Mouse (Mus musculus) liver, embryonic 11.5 days (tissue): ENCODE data around the gene Klhl32. TPM values are rescaled to one million over a fixed set of nuclear protein-coding genes. Genes with fewer than 3 reads are reported as not detected.

Experiments
- ATAC-seq: fragments of 200-750 bp; cut with Nextera tagmentation; replicated peaks from 2 replicates; pipeline ENCODE4 v1.8.0; 2017; ENCODE audit warnings: moderate number of reproducible peaks, mild to moderate bottlenecking, moderate TSS enrichment, moderate library complexity; ENCODE audit not compliant: low FRiP score
- DNase-seq: peaks from one replicate; pipeline ENCODE4 v3.0.0-alpha.2; 2017; ENCODE audit warnings: low spot score
- H3K27ac ChIP-seq: fragments of 300-500 bp; sonication (generic); 2 replicates; pipeline ENCODE4 v1.5.1; 2014; ENCODE audit warnings: mild to moderate bottlenecking, low read depth, low read length, control low read depth
- H3K27me3 ChIP-seq: fragments of 300-500 bp; sonication (generic); replicated peaks from 2 replicates; pipeline ENCODE4 v1.6.1; 2014; ENCODE audit warnings: low read length, mixed read lengths; ENCODE audit not compliant: control insufficient read depth, insufficient read depth
- H3K36me3 ChIP-seq: fragments of 300-500 bp; sonication (generic); 2 replicates; pipeline ENCODE4 v1.6.1; 2014; ENCODE audit warnings: mild to moderate bottlenecking, low read length, moderate library complexity, mixed read lengths; ENCODE audit not compliant: control insufficient read depth, insufficient read depth
- H3K4me1 ChIP-seq: fragments of 300-500 bp; sonication (generic); replicated peaks from 2 replicates; pipeline ENCODE4 v1.6.1; 2014; ENCODE audit warnings: low read length, mixed read lengths; ENCODE audit not compliant: control insufficient read depth, insufficient read depth
- H3K4me2 ChIP-seq: fragments of 300-500 bp; sonication (generic); 2 replicates; pipeline ENCODE4 v1.6.1; 2014; ENCODE audit warnings: mild to moderate bottlenecking, control low read depth, moderate library complexity
- H3K4me3 ChIP-seq: fragments of 300-500 bp; sonication (generic); 2 replicates; pipeline ENCODE4 v1.5.1; 2014; ENCODE audit warnings: low read depth, low read length, control low read depth
- H3K9ac ChIP-seq: fragments of 300-500 bp; sonication (generic); 2 replicates; pipeline ENCODE4 v1.6.1; 2014; ENCODE audit warnings: low read depth, low read length, control low read depth
- H3K9me3 ChIP-seq: fragments of 300-500 bp; sonication (generic); 2 replicates; pipeline ENCODE4 v1.6.1; 2016; ENCODE audit warnings: low read length, inconsistent platforms, mixed read lengths; ENCODE audit not compliant: control insufficient read depth
- WGBS: fragments of 180-500 bp; shearing (Covaris S2); extraction: QIAGEN DNeasy Blood & Tissue Kit; methylation state at CpG from one replicate; pipeline ENCODE4 v1.1.7; 2014; 5-methylcytosine and 5-hydroxymethylcytosine counted together
- polyA plus RNA-seq: library from polyadenylated mRNA; unstranded; fragments of >200 nt; fragmentation: Nextera tagmentation; extraction: Ambion mirVana; gene quantifications from 2 replicates; pipeline ENCODE4 v1.2.1, GENCODE M21; 2014

The Klhl32 gene
- polyA plus RNA-seq, 1 experiment from 2014 or later, result 0.51 TPM

DNA sequence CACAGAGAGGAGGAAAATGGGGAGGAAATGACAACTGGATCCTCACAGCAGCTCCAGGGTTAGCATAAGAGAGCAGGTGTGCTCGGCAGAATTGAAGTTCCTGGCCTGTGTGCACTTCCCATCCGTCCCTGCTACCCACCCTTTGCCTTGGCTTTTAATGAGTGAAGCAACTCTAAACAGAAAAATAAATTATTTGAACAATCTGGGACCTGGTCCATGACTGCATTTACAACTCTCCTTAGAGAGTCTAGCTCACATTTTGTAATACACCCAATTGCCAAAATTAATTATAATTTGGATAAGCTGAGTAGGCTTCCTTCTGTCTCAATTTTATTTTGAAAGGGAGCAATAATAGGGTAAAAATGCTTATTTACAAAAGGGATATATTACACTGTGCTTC lies 49.6 kb downstream of the Klhl32 start:
- DNase-seq (no peak), ATAC-seq (no peak)
- H3K36me3 ChIP-seq, result no peaks in the 10 kb centered on the region
- H3K9ac ChIP-seq, result no peak overlapping the region
- no peaks in the 10 kb centered on the region for H3K9me3 ChIP-seq
- H3K4me1 ChIP-seq, result no peaks in the 10 kb centered on the region
- H3K27ac ChIP-seq, result no peak overlapping the region
- WGBS, result 61% methylated on average over 2 of the region's 2 CpGs
- H3K4me2 ChIP-seq, result no peak overlapping the region
- no peaks in the 10 kb centered on the region for H3K27me3 ChIP-seq
- H3K4me3 ChIP-seq, result no peak overlapping the region

DNA sequence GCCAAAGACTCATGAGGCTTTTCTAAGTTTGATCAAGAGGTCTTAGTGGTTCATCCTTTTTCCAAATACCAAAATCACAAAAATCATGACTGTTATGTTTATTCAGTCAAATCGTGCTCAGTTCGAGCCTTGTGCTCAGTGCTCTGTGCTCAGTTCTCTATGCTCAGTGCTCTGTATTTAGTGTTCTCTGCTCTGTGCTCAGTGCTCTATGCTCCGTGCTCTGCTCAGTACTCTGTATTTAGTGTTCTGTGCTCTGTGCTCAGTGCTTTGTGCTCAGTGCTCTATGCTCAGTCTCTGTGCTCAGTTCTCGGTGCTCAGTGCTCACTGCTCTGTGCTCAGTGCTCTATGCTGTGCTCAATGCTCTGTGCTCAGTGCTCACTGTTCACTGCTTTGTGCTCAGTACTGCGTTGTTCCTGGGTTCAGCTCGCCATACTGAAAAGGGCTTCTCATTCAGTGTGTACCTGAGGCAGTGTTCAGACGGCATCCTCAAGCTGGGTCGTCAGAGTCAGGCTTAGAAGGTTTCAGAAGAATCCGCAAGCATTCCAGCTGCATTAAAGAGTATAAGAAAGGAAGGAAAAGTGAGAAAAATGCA lies 50.5 kb downstream of the Klhl32 start:
- no peak overlapping the region for H3K9ac ChIP-seq
- no peak overlapping the region for H3K4me2 ChIP-seq
- H3K4me1 ChIP-seq, result no peaks in the 10 kb centered on the region
- no peaks in the 10 kb centered on the region for H3K27me3 ChIP-seq
- 76% methylated on average over 9 of the region's 9 CpGs for WGBS
- H3K36me3 ChIP-seq, result no peaks in the 10 kb centered on the region
- ATAC-seq, result no peak
- DNase-seq, result no peak
- no peaks in the 10 kb centered on the region for H3K9me3 ChIP-seq
- no peak overlapping the region for H3K4me3 ChIP-seq
- H3K27ac ChIP-seq, result no peak overlapping the region

DNA sequence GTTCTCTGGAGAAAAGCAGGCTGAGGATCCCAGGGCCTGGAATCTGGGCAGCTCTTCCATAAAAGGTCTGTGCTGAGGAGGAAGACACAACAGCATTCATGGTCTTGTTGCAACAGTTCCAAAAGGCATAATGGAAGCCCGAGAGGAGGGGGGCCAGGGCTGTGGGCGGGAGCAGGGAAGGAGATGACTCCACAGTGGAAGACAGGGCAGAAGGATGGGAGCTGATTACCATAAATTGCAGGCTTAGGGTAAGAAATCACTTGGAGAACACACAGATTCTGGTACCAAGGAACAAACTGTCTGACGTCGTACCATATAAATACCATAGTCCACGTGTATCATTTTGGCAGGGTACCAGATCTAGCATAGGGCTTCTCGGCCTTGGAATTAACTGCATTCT lies 51.9 kb downstream of the Klhl32 start:
- no peak overlapping the region for H3K9ac ChIP-seq
- H3K4me3 ChIP-seq, result no peak overlapping the region
- no peak overlapping the region for H3K27ac ChIP-seq
- H3K4me2 ChIP-seq, result no peak overlapping the region
- no peaks in the 10 kb centered on the region for H3K4me1 ChIP-seq
- no peaks in the 10 kb centered on the region for H3K27me3 ChIP-seq
- 81% methylated on average over 6 of the region's 6 CpGs for WGBS
- H3K36me3 ChIP-seq, result no peaks in the 10 kb centered on the region
- ATAC-seq (no peak), DNase-seq (no peak)
- H3K9me3 ChIP-seq, result no peaks in the 10 kb centered on the region

DNA sequence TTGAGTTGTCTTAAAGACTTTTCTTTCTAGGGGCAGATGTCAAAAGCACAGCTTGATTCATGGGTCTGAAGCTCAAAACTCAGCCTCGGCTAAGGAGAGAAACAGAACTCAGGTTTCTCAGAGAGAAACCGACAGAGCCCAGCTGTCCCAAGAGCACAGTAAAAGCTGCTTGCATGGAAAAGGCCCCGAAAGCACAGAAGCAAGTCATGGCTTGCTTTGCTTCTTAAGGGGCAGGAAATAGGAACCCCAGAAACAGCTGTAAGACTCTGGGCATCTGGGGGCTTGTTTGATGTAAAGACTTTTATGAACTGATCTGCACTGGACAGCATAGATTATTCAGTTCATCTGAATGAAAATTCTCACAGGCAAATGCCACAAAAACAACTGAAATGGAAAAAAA lies 53.1 kb downstream of the Klhl32 start:
- H3K36me3 ChIP-seq, result no peaks in the 10 kb centered on the region
- ATAC-seq, result no peak
- WGBS, result 63% methylated on average over 3 of the region's 3 CpGs

DNA sequence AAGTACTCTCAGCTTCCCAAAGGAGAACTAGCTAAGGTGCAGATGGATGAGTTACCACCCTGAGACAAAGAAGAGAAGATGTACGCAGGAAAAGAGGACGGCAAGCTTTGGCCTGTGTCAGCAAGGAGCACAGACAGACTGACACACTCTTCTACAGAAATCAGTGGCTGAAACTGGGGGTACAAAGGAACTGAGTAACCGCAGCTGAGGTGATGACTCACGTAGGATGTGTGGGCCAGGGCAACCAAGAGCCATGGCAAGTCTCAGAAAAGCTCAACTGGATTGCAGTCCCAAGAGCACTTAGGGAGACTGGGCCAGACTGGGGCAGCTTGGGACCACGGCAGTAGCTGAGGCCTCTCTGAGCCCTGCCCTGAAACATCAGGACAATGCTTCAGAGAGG lies 53.6 kb downstream of the Klhl32 start:
- Histone ChIP-seq H3K27ac (no peak overlapping the region), H3K9ac (no peak overlapping the region), H3K9me3 (no peaks in the 10 kb centered on the region), H3K36me3 (no peaks in the 10 kb centered on the region), H3K27me3 (no peaks in the 10 kb centered on the region), H3K4me1 (no peaks in the 10 kb centered on the region), H3K4me2 (no peak overlapping the region), H3K4me3 (no peak overlapping the region)
- DNase-seq, result no peak
- no peak for ATAC-seq
- WGBS, result 71% methylated on average over 5 of the region's 5 CpGs

More for the DNA sequence above, 53.1 kb downstream of the Klhl32 start:
- H3K4me1 ChIP-seq, result no peaks in the 10 kb centered on the region
- no peaks in the 10 kb centered on the region for H3K9me3 ChIP-seq
- H3K27me3 ChIP-seq, result no peaks in the 10 kb centered on the region
- H3K27ac ChIP-seq, result no peak overlapping the region
- H3K4me3 ChIP-seq, result no peak overlapping the region
- no peak overlapping the region for H3K4me2 ChIP-seq
- no peak overlapping the region for H3K9ac ChIP-seq
- no peak for DNase-seq

DNA sequence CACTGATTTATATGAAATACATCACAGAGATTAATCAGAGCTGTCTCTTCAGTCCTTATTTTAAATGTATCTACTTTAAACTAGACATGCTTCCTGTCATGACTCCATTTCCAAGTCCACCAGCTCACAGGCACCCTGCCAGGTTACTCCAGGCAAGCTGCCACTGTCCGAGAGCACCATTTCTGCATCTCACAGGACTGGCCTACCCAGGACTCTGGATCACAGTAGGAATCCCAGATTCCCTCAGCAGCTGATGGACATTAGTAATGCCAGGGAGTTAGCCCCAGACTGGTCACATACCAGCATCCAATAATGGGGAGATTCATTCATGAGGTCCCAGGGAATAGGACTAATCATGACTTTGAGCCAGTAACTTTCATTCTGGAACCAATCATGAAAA lies 54.7 kb downstream of the Klhl32 start:
- no peak overlapping the region for H3K9ac ChIP-seq
- H3K27me3 ChIP-seq, result no peaks in the 10 kb centered on the region
- ATAC-seq, result no peak
- H3K4me1 ChIP-seq, result no peaks in the 10 kb centered on the region
- no peaks in the 10 kb centered on the region for H3K36me3 ChIP-seq
- no peaks in the 10 kb centered on the region for H3K9me3 ChIP-seq
- WGBS, result 64% methylated on average over 1 of the region's 1 CpGs
- no peak overlapping the region for H3K4me2 ChIP-seq
- no peak overlapping the region for H3K4me3 ChIP-seq
- no peak overlapping the region for H3K27ac ChIP-seq
- no peak for DNase-seq

DNA sequence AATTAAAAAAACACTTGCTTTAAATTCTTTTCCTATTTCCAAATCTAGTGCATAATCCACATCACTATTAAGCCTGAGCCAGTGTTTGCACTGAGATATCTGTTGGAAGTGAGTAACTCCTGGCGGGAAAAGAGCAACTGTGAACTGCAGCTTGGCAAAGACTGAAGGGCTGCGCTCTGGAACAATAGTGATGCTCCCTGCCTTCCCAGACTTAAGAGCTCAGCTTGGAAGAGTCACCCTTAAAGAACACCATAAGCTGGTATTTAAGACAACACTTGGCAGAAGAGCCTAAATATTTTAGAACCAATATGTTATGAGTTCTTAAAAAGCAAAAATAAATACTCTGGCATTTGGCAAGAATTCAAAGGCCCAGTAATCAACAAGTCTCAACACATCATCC lies 55.7 kb downstream of the Klhl32 start:
- Histone ChIP-seq H3K4me1 (no peaks in the 10 kb centered on the region), H3K4me3 (no peak overlapping the region), H3K9ac (no peak overlapping the region), H3K4me2 (no peak overlapping the region), H3K36me3 (no peaks in the 10 kb centered on the region), H3K27ac (no peak overlapping the region), H3K9me3 (no peaks in the 10 kb centered on the region), H3K27me3 (no peaks in the 10 kb centered on the region)
- 85% methylated on average over 2 of the region's 2 CpGs for WGBS
- DNase-seq (no peak), ATAC-seq (no peak)

DNA sequence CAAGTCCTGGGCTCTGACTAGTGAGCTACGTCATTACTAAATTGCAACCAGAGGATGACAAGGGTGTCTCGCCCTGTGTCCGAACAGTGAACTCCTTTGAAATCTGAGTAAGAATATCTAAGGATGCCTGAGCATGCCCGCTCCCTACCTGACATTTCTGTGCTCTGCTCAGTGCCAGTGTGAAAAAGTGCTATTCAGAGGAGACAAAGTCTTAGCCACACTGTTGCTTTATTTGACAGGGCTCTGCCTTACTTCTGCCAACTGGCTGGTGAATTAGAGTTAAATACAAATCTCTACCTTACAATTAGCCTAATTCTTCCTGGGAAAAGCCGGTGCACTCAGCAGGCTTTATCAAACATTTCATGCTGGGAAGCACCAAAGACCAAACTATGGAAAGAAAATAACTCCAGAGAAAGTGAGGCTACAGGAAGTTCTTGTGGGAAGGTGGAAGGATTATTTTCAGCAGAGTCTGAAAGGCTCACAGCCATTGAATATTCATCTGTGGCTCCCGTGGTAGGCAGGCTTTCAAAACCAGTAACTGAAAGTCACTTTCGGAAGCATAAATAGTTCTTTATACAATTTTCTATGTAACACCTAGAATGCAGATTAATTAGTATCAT lies 57.1 kb downstream of the Klhl32 start:
- 55% methylated on average over 7 of the region's 7 CpGs for WGBS
- Histone ChIP-seq H3K36me3 (no peaks in the 10 kb centered on the region), H3K4me1 (no peaks in the 10 kb centered on the region), H3K4me2 (no peak overlapping the region), H3K4me3 (no peak overlapping the region), H3K9ac (no peak overlapping the region), H3K27ac (no peak overlapping the region), H3K9me3 (no peaks in the 10 kb centered on the region), H3K27me3 (no peaks in the 10 kb centered on the region)
- DNase-seq (no peak), ATAC-seq (no peak)

DNA sequence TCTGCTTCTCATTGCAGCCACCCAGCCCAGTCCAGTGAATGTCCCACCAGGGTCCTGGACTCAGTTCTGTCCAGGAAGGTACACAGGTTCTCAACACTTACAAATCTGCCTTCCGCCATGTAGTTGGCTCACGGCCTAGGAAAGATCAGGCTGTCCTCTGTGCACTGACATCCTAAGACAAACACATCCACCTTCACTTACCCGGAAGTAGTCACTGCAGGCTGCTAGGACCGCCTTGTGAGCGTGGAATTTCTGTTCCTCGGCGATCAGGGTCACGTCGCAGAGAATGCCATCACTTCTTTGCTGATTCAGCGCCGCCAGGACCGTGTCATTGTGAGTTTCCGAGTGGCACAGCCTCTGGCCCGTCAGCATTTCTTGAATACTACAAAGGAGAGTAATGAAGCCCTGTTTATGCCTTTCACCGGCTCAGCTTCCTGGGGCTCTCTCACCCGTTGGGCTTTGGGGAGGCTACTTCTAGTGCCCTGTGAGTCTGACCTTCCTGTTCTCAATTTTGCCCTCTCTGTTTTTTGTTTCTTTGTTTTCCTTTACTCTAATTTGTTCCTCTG lies 58.4 kb downstream of the Klhl32 start:
- H3K27ac ChIP-seq, result no peak overlapping the region
- ATAC-seq (no peak), DNase-seq (no peak)
- H3K4me3 ChIP-seq, result no peak overlapping the region
- no peaks in the 10 kb centered on the region for H3K9me3 ChIP-seq
- 45% methylated on average over 16 of the region's 16 CpGs for WGBS
- H3K4me1 ChIP-seq, result no peaks in the 10 kb centered on the region
- H3K4me2 ChIP-seq, result no peak overlapping the region; the same call in 1 of the 2 replicates
- no peaks in the 10 kb centered on the region for H3K36me3 ChIP-seq
- no peaks in the 10 kb centered on the region for H3K27me3 ChIP-seq
- no peak overlapping the region for H3K9ac ChIP-seq
